Mouse (Mus musculus): ENCODE measurements around the gene Eme2. TPM values are rescaled to one million over a fixed set of nuclear protein-coding genes. Genes with fewer than 3 reads are reported as not detected.
"Not testable (repeated sequence)": the region's sequence is repeated elsewhere in the genome, so short reads cannot be mapped to it uniquely, and the experiment has no call there.

Eme2 gene
- 10 to 100 TPM; 19.9 to 41.4 TPM for polyA plus RNA-seq (2017; shearing (Covaris generic))

GRCm38 (mm10) chr17:24894995-24895547 lies at the start of gene Eme2, which contains the start of gene Mrps34:
Gene Eme2 (minus strand): TSS chr17:24895087.
Gene Mrps34 (plus strand): TSS chr17:24895116.
- ATAC-seq = peak; percentile 67

DNA sequence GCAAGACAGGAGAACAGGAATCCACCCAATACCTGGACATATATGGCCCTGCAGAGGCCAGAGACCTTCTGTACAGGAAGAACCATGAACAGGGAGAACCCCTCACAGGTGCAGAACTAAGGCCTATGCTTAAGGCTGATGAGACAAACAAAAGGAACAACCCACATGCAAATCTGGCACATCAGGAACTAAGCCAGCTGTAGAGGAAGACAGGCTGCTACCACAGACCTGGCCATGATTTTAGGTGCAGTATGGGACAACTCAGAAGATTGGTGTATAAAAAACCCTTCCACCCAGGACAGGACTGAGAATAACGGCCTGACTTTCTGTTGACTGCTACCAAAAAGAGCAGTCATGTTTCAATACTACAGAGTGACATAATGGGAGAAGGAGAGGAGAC lies 48.7 kb upstream of the Eme2 start:
- not testable (repeated sequence) for ATAC-seq

DNA sequence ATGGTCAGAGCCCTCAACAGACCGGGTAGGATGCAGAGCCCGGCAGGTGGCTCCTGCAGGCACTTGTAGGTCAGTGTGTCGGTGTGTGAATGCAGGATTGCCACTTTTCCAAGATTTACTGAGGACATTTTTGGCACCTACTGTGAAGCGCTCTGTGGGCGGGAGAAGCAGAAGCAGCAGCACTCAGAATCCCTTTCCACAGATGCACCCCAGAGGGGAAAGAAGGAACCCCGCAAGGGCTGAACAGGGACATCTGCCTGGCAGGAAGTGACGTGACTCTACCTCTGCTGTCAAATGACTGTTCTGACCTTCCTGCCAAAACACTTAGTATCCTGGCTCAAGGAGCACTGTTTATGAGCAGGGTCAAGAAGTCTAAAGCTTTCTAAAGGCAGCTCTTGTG lies 48.1 kb upstream of the Eme2 start:
- no peak for ATAC-seq

DNA sequence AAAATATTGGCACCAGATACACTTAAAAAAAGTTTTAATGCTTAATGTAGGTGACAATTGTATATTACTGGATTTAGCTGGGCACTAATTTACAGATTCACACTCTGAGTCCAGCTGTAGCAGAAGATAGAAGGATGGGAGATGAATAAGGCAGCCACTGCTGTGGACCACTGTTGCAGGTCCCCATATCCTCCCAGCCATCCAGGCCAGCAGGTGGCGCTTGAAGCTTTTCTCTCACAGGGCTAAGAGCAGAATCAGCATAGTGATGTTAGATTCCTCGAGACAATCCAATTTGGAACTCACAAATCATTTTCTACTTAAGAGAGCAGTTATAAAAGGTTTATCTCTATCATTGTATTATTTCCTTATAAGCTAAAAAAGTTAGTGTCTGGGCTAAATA lies 47.6 kb upstream of the Eme2 start:
- ATAC-seq = peak; percentile 71

DNA sequence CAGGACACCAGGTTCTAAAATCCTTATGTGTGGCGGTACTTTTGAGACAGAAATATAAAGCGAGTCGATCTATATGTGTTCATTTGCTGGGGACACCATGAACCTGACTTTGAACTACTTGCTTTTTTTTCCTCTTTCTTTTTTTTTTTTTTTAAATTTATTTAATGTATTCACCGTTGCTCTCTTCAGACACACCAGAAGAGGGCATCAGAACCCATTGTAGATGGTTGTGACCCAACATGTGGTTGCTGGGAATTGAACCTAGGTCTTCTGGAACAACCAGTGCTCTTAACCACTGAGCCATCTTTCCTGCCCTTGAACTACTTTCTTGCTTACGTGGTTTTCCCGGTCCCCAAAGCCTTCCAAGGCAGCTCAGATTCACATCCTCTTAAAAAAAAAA lies 42.4 kb upstream of the Eme2 start:
- no peak for ATAC-seq

DNA sequence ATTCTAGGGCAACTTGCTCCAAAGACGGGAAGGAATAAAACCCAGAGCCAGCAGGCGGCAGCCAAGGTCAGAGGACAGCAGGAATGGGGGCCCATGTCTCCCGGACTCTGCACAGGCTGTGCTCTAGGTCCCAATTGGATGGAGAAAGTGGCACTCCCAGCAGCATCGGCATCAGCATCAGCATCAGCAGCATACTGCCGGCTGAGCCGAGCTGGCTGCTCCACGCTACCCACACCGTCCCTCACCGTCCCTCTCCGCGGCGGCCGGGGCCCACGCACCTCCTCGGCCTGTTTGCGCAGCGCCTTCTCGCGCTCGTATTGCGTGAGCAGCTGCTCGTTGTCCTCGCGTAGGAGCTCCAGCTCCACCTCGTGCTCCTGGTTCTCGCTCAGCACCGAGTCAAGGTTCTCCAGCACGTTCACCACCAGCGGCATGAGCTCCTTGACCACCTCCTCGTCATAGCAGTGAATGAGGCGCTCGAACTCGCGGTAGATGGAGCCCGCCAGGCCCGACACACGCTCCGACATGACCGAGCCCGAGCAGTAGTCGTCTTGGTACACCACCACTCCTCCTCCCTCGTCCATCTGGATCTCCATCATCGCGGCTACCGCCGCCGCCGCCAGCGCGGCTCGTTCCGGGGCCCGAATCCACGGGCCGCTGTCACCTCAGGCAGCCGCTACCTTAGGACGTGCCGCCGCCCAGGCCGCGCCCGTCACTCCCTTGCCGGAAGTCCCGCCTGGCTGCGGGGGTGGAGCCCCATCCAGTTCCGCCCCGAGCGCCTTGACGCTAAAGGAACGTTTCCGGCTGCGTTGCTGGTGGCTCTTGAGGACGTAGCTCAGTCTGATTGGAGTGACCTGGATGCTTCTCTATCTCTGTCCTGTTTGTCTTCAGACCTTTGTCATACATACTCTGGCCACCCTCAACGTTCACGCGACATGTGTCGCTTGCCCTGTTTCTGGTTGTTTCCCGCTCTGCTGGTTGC lies 41.7 kb upstream of the Eme2 start, which contains the start of gene Mapk8ip3:
Gene Mapk8ip3 (minus strand): TSS at position 719 of the 979 bp plus-strand sequence.
- ATAC-seq = peak; percentile 99

DNA sequence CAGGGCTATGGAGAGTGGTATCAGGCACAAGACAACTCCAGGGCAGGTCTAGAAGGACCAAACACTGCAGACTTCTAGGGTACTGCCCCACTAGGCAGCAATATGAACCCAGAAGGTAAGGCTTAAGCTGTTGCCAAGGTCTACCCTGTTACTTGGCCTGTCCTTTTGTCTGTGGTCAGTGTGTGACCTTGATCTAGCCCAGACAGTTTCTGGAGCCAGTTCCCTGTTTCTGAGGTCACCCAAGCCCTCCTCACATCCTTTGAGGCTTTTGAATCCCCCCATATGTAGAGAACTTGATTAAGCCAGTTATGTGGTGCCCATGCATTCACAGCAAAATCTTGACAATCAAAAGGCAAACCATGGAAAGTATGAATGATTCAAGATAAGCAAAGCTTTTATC lies 40.8 kb upstream of the Eme2 start:
- ATAC-seq = no peak

DNA sequence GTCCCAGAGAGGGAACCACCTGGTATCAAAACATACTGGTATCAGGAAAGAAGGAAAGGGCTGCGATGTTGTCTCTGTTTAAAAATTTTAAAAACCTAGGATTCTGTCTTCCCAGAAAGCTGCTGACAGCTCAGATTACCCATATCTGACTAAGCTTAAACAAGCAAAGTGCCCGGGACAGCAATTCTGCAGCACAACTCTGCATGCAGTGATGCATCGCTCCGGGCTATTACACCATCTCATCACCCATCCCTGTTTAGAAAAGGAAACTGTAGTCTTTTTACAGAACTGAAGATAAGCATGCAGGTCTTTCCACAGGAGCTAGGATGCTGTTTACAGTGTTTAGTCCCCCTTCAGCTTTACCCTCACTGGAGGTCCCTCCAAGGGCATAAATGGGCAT lies 40.0 kb upstream of the Eme2 start:
- no peak for ATAC-seq

- ATAC-seq = no peak
Observed at GRCm38 (mm10) chr17:24933163-24933562, 38.3 kb upstream of the Eme2 start.

DNA sequence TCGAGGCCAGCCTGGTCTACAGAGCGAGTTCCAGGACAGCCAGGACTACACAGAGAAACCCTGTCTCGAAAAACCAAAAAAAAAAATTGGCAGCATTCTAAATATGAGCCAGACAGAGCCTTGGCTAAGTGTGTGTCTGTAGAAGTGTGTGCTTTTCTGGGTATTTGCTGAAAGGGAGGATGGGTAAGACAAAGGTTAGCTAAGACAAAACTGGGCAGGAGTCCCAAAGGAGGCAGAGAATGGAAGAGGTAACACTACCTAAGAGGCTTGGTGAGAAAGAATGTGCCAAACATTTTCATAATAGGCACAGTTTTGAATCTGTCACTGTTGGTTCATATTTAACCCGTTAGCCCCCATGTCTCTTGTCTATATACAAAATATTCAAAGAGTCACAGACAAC lies 37.5 kb upstream of the Eme2 start:
- no peak for ATAC-seq

DNA sequence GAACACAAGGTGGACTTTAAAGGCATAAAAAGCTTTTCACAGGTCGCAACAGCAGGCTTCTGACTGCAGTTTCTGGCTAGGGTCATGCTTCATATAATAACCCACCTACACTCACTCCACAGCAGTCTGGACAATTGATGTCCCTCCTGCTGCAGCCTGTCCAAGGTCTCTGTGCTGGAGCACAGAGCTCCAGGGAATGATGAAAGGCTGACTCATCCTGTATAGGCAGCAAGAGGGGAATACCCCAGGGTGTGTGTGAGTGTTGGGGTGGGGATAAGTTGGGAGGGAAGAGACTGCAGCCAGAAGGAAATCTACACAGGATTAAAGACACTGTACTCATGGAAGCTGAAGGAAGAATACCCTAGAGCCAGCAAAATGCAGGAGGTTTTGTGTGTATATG lies 34.6 kb upstream of the Eme2 start:
- ATAC-seq = no peak

GRCm38 (mm10) chr17:24923246-24923645 lies 28.4 kb upstream of the Eme2 start:
- ATAC-seq = no peak

GRCm38 (mm10) chr17:24913984-24914383 lies 19.1 kb upstream of the Eme2 start:
- no peak for ATAC-seq

GRCm38 (mm10) chr17:24907591-24907990 lies 12.7 kb upstream of the Eme2 start:
- ATAC-seq = no peak

DNA sequence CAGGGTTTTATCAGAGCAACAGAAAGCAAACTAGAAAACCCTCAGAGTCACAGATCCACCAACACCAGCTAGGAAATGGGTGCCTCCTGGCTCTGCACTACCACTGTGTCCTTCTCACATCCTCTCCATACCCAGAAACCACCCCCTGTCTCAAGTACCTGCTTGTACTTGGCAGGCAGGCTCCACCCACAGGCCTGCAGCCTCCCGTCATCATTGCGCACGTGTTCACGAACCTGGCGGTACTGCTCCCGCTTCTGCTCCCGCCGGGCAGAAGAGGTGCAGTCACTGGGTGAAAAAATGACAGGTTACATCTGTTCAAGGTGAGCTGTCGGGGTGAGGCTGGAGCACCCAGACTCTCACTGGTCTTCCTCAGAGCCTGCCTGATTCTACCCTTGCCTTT lies 8.9 kb upstream of the Eme2 start:
- ATAC-seq = no peak

- ATAC-seq = no peak
Observed at GRCm38 (mm10) chr17:24902671-24903474, 8.0 kb upstream of the Eme2 start.

- no peak for ATAC-seq
Observed at GRCm38 (mm10) chr17:24902124-24902523, 7.2 kb upstream of the Eme2 start.

GRCm38 (mm10) chr17:24900014-24900413 lies 5.1 kb upstream of the Eme2 start:
- ATAC-seq = no peak

DNA sequence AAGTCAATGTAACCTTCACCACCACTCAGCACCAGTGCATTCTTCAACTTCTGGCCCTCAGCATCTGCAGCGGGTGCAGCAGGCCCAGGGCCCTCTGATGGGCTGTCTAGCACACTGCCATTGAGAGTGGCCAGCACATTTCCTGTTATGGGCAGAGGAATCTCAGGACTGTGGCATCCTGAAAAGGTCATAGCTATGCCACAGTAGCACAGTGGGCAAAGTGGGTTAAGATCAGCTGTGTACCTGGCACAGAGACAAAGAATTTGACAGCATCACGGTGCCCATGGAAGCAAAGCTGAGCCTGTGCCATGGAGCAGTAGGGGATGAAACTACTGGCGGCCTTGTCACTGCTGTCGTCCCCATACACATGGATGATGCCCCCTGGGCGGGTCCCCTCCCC lies 4.3 kb upstream of the Eme2 start:
- ATAC-seq = no peak

GRCm38 (mm10) chr17:24898041-24898854 lies 3.4 kb upstream of the Eme2 start:
- ATAC-seq = no peak

DNA sequence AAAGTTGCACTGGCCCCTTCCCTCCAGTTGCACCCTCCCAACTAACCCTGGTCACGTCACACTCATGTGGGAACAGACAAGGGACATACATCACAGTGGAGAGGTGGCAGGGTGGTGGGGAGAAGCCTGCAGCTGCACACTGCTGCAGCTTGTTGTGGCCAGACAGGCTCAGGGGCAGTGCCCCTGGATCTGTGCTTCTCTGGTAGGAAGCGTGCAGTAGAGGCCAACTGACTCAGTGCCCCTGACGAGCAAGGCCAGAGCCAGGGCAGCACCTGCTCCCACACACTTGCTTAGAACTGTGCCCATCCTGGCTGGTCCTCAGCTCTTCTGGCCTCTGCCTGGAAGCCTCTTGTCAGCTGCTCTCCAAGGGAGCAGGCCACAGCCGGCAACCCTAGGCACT lies 2.7 kb upstream of the Eme2 start:
- ATAC-seq = no peak

- no peak for ATAC-seq
Observed at GRCm38 (mm10) chr17:24896993-24897269, 2.0 kb upstream of the Eme2 start.
